ENCODE assay signal across 9 mouse cellular contexts in genomic region chr8:126913241-126914106, GRCm38 (mm10). TPM values are rescaled to one million over a fixed set of nuclear protein-coding genes. Genes with fewer than 3 reads are reported as not detected.
DNase-seq lines count a peak whose midpoint lies in the region; ATAC-seq and TF ChIP-seq lines count a peak whose summit lies in the region.
"Had no signal": no experiment of that assay in that cellular context is flagged by ENCODE, and none has a peak within 500 bp of the region (broad histone marks: within the 10 kb centered on the region; RNA-seq: fewer than 3 reads in every experiment).

No protein-coding gene starts in this region.

- no peak overlapping the region; the same call in 1 of the 2 replicates for H3K9ac ChIP-seq in lung, embryonic 14.5 days
- H3K9ac ChIP-seq in heart, embryonic 15.5 days = no peak overlapping the region

- 0 out of 2 replicates have a peak overlapping the region, but pooled peaks have one; percentile 24 for H3K27ac ChIP-seq in lung, embryonic 14.5 days (ENCODE audit: low read depth)
- H3K27ac ChIP-seq in heart, embryonic 15.5 days = peak overlapping the region; percentile 20
- peak overlapping the region; percentile 16; the same call in 1 of the 2 replicates for H3K27ac ChIP-seq in limb, embryonic 10.5 days

- intact Hi-C loops in left cerebral cortex, postnatal 25 days (cut with DNase I) = no loop called here

- no peak overlapping the region for H3K4me3 ChIP-seq in lung, embryonic 14.5 days (ENCODE audit: low read depth, low read length)
- H3K4me3 ChIP-seq in heart, embryonic 15.5 days = no peak overlapping the region
- no peak overlapping the region for H3K4me3 ChIP-seq in limb, embryonic 10.5 days

- H3K4me1 ChIP-seq in lung, embryonic 14.5 days (ENCODE audit: insufficient read depth) = peaks cover 16% of the 10 kb centered on the region
- H3K4me1 ChIP-seq in heart, embryonic 15.5 days (replicated peaks) = peaks cover 50% of the 10 kb centered on the region
- peaks cover 38% of the 10 kb centered on the region for H3K4me1 ChIP-seq in limb, embryonic 10.5 days

- WGBS in lung, embryonic 14.5 days = 35% methylated on average over 12 of the region's 12 CpGs
- WGBS in heart, embryonic 15.5 days = 34% methylated on average over 12 of the region's 12 CpGs
- 60% methylated on average over 12 of the region's 12 CpGs for WGBS in limb, embryonic 10.5 days

- H3K27me3 ChIP-seq in lung, embryonic 14.5 days (ENCODE audit: insufficient read depth, low read length) = no peaks in the 10 kb centered on the region
- H3K27me3 ChIP-seq in heart, embryonic 15.5 days = no peaks in the 10 kb centered on the region
- peaks cover 9% of the 10 kb centered on the region; the same call in 1 of the 2 replicates for H3K27me3 ChIP-seq in limb, embryonic 10.5 days (ENCODE audit: low read depth, poor library complexity, severe bottlenecking)
- H3K27me3 ChIP-seq: Patski had no signal

- no peaks in the 10 kb centered on the region for H3K36me3 ChIP-seq in lung, embryonic 14.5 days (ENCODE audit: insufficient read depth)
- no peaks in the 10 kb centered on the region for H3K36me3 ChIP-seq in heart, embryonic 15.5 days
- H3K36me3 ChIP-seq in limb, embryonic 10.5 days = no peaks in the 10 kb centered on the region

- peak; percentile 58 for DNase-seq in lung, embryonic 14.5 days
- no peak for DNase-seq in lung, postnatal 14 days
- DNase-seq in cerebellum, adult 9-10 months = peak; percentile 68
- no peak for DNase-seq in limb, embryonic 10.5 days (ENCODE audit: low spot score)
- no peak for DNase-seq in spleen, adult 12 weeks (ENCODE audit: low spot score)
- no peak for DNase-seq in thymus, postnatal 36 days
- no peak for DNase-seq in left cerebral cortex, postnatal 25 days (ENCODE audit: low spot score in 2 of 2)

- no peak overlapping the region for H3K4me2 ChIP-seq in lung, embryonic 14.5 days
- H3K4me2 ChIP-seq in heart, embryonic 15.5 days = no peak overlapping the region

- peak; percentile 32; the same call in 1 of the 2 replicates for ATAC-seq in lung, embryonic 14.5 days (ENCODE audit: insufficient read depth)
- ATAC-seq in heart, embryonic 15.5 days (replicated peaks; ENCODE audit: insufficient number of reproducible peaks, insufficient read depth, low FRiP score, low read depth) = peak; percentile 38; the same call in 1 of the 2 replicates
- ATAC-seq: Patski had no signal

- H3K9me3 ChIP-seq in lung, embryonic 14.5 days (ENCODE audit: low read depth, low read length) = no peaks in the 10 kb centered on the region
- H3K9me3 ChIP-seq in heart, embryonic 15.5 days (replicated peaks) = no peaks in the 10 kb centered on the region
- no peaks in the 10 kb centered on the region for H3K9me3 ChIP-seq in limb, embryonic 10.5 days (replicated peaks)

- no peak for TF ChIP-seq CTCF in lung, embryonic 14.5 days (IDR thresholded peaks at IDR 0.05; ENCODE audit: low read depth)

RNA-seq across cellular contexts. Expression of gene Tomm20, which starts 32.2 kb away (rescaled TPM):
- 215 and 218 TPM in 2 replicates for polyA plus RNA-seq in lung, embryonic 14.5 days (2014; fragmentation: Nextera tagmentation; extraction: Ambion mirVana)
- 183 TPM in 2 replicates for polyA plus RNA-seq in heart, embryonic 15.5 days (2015; fragmentation: Nextera tagmentation; extraction: Ambion mirVana)
- 301 and 341 TPM in 2 replicates for polyA plus RNA-seq in limb, embryonic 10.5 days (2016; fragmentation: Nextera tagmentation; extraction: Ambion mirVana)
- total RNA-seq in left cerebral cortex, postnatal 25 days (2021) = 100 to 1,000 TPM; 174 to 189 TPM

RNA-seq across cellular contexts. Expression of gene Rbm34, which starts 57.4 kb away (rescaled TPM):
- 25.0 and 26.6 TPM in 2 replicates for polyA plus RNA-seq in lung, embryonic 14.5 days (2014; fragmentation: Nextera tagmentation; extraction: Ambion mirVana)
- 11.6 and 12.0 TPM in 2 replicates for polyA plus RNA-seq in heart, embryonic 15.5 days (2015; fragmentation: Nextera tagmentation; extraction: Ambion mirVana)
- polyA plus RNA-seq in limb, embryonic 10.5 days (2016; fragmentation: Nextera tagmentation; extraction: Ambion mirVana) = 27.7 and 28.9 TPM in 2 replicates
- 10 to 100 TPM; 13.2 to 14.2 TPM for total RNA-seq in left cerebral cortex, postnatal 25 days (2021)

Comparison
In these comparisons a context has a peak if more than half of its experiments do, and no peak if none do; other contexts are left out.
1. DNase-seq: peak in lung, embryonic 14.5 days (single experiment) and cerebellum, adult 9-10 months (single experiment); none in lung, postnatal 14 days (single experiment), limb, embryonic 10.5 days (single experiment), spleen, adult 12 weeks (single experiment), thymus, postnatal 36 days (0 of 2) and left cerebral cortex, postnatal 25 days (0 of 2).
2. Peak in every context shown above with its lines, with median percentiles within 50 percentile points of each other: H3K27ac ChIP-seq.